Mouse (Mus musculus) kidney, embryonic 14.5 days (tissue): ENCODE results near the gene Fbxo46. TPM values are rescaled to one million over a fixed set of nuclear protein-coding genes. Genes with fewer than 3 reads are reported as not detected.
A peak's percentile ranks its signal among the peaks of the same experiment; 100 is the strongest.

Source experiments
- ATAC-seq: fragments of 200-750 bp; cut with Nextera tagmentation; 2 replicates; pipeline ENCODE4 v1.8.0; 2017; ENCODE audit warnings: moderate number of reproducible peaks, mild to moderate bottlenecking, moderate TSS enrichment, moderate library complexity; ENCODE audit not compliant: low FRiP score, low TSS enrichment
- H3K27ac ChIP-seq: fragments of 300-500 bp; sonication (generic); 2 replicates; pipeline ENCODE4 v1.5.1; 2014; ENCODE audit warnings: low read depth, mild to moderate bottlenecking, low read length, moderate library complexity, mixed read lengths
- H3K27me3 ChIP-seq: fragments of 300-500 bp; sonication (generic); 2 replicates; pipeline ENCODE4 v1.6.1; 2014; ENCODE audit warnings: mild to moderate bottlenecking, low read length; ENCODE audit not compliant: control insufficient read depth, insufficient read depth
- H3K36me3 ChIP-seq: fragments of 300-500 bp; sonication (generic); 2 replicates; pipeline ENCODE4 v1.6.1; 2014; ENCODE audit warnings: low read length, mixed read lengths; ENCODE audit not compliant: control insufficient read depth, insufficient read depth
- H3K4me1 ChIP-seq: fragments of 300-500 bp; sonication (generic); 2 replicates; pipeline ENCODE4 v1.6.1; 2014; ENCODE audit warnings: low read length, mixed read lengths; ENCODE audit not compliant: control insufficient read depth, insufficient read depth
- H3K4me2 ChIP-seq: fragments of 300-500 bp; sonication (generic); replicated peaks from 2 replicates; pipeline ENCODE4 v1.6.1; 2014; ENCODE audit warnings: low read depth, mild to moderate bottlenecking, low read length
- H3K4me3 ChIP-seq: fragments of 300-500 bp; sonication (generic); 2 replicates; pipeline ENCODE4 v1.5.1; 2014; ENCODE audit warnings: mild to moderate bottlenecking, low read length
- H3K9ac ChIP-seq: fragments of 300-500 bp; sonication (generic); 2 replicates; pipeline ENCODE4 v1.6.1; 2014; ENCODE audit warnings: low read depth, mild to moderate bottlenecking, low read length, moderate library complexity
- H3K9me3 ChIP-seq: fragments of 300-500 bp; sonication (generic); 2 replicates; pipeline ENCODE4 v1.6.1; 2016; ENCODE audit warnings: low read length; ENCODE audit not compliant: control insufficient read depth
- WGBS: fragments of 180-500 bp; shearing (Covaris S2); extraction: QIAGEN DNeasy Blood & Tissue Kit; methylation state at CpG from one replicate; pipeline ENCODE4 v1.1.7; 2014; 5-methylcytosine and 5-hydroxymethylcytosine counted together
- polyA plus RNA-seq: library from polyadenylated mRNA; unstranded; fragments of >200 nt; fragmentation: Nextera tagmentation; extraction: Ambion mirVana; gene quantifications from 2 replicates; pipeline ENCODE4 v1.2.1, GENCODE M21; 2014

Gene Fbxo46
- polyA plus RNA-seq, 1 experiment from 2014 or later: 10.0 TPM

DNA sequence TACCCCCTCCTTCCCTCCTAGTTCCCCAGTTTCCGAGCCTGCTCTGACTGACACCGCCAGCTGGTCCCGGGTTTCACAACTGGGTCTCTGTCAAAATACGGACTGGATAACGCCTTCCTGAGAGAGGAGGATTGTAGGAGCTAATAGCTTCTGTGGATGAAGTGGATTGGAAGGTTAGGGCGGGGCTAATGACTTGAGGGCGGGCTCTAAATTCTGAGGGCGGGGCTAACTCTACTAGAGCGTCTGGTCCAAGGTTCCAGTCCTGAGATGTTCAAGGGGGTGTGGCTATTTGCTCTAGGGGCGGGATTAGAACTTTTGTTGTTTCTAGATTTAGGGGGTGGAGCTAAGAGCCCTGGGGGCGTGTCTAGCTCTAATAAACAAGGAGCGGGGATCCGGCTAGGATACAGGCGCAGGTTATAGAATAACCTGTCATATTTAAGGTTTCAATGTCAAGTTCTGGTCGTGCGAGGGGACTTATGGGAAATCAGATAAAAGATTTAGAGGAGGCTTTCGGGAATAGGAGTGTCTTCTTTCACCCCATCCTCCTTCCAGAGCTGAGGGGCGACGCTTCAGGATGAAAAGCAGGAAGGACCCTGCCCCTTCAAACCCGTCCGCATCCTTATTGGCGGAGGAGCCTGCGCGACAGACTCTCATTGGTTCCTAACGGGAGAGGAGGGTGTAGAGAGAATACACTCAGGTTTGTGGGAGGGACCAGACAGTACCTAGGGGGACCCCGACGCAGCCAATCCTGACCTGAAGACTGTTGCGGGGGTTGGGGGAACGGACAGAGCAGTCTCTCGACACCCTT is 56.3 kb downstream of the Fbxo46 start, which contains the start of gene Eml2:
Gene Eml2 (plus strand): TSS at position 714 of the 808 bp plus-strand sequence.
- ATAC-seq: peak; percentile 41
- 1% methylated on average over 30 of the region's 30 CpGs for WGBS
- H3K9me3 ChIP-seq: 0 out of 2 replicates have a peak, but pooled peaks cover 4% of the 10 kb centered on the region
- peaks cover 21% of the 10 kb centered on the region for H3K4me1 ChIP-seq
- H3K4me3 ChIP-seq: peak within 1 kb of the TSS; percentile 19
- H3K4me2 ChIP-seq: peak within 1 kb of the TSS; percentile 1; the same call in 1 of the 2 replicates
- no peak within 1 kb of the TSS for H3K27ac ChIP-seq
- H3K27me3 ChIP-seq: peaks cover 53% of the 10 kb centered on the region
- H3K9ac ChIP-seq: no peak within 1 kb of the TSS
- H3K36me3 ChIP-seq: no peaks in the 10 kb centered on the region

DNA sequence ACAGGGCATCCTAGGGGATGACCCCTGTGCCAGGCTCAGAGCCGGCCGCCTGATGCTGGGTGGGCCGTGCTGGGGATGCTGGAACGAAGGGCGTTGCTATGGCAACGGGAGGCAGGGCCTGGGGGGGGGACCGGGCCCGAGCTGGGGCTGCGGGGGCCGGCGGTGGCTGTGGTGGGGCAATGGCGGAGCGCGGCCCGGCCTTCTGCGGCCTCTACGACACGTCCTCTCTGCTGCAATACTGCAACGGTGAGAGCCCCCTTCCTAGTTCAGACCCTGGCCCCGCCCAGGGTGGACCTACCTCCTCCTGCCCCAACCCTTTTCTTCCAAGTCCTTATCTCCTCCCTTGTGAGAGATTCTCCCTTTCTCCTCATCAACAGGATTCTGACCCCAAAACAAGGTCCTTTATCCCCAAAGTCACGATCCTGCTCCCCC is 56.9 kb downstream of the Fbxo46 start:
- no peak for ATAC-seq
- Histone ChIP-seq H3K27ac (no peak overlapping the region), H3K4me2 (peak overlapping the region; percentile 1; the same call in 1 of the 2 replicates), H3K4me3 (peak overlapping the region; percentile 19; the same call in 1 of the 2 replicates), H3K27me3 (peaks cover 53% of the 10 kb centered on the region), H3K36me3 (no peaks in the 10 kb centered on the region), H3K9ac (no peak overlapping the region), H3K9me3 (0 out of 2 replicates have a peak, but pooled peaks cover 4% of the 10 kb centered on the region), H3K4me1 (peaks cover 22% of the 10 kb centered on the region)
- 5% methylated on average over 20 of the region's 21 CpGs for WGBS

DNA sequence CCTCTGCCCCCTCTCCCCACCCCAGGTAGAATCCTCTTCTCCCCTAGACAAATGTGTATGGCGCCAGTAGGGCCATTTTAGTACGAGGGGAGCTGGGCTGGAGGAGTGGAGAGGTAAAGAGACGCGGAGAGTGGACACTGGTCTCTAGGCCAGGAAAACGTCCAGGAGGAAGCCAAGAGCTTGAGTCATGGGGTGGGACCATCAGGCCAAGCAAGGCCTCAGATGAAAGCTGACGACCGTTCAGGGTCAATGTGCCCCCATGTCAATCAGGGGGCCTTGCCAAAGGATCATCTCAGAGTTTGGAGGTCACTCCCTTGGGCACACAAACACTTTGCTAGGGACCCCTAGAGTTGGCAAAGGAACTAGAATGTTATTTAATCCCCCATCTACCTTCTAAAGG is 57.6 kb downstream of the Fbxo46 start:
- peaks cover 22% of the 10 kb centered on the region for H3K4me1 ChIP-seq
- H3K9me3 ChIP-seq: 0 out of 2 replicates have a peak, but pooled peaks cover 4% of the 10 kb centered on the region
- H3K4me2 ChIP-seq: no peak overlapping the region
- H3K27ac ChIP-seq: no peak overlapping the region
- H3K27me3 ChIP-seq: peaks cover 53% of the 10 kb centered on the region
- 70% methylated on average over 7 of the region's 7 CpGs for WGBS
- H3K36me3 ChIP-seq: no peaks in the 10 kb centered on the region
- H3K9ac ChIP-seq: no peak overlapping the region
- ATAC-seq: no peak
- H3K4me3 ChIP-seq: no peak overlapping the region

DNA sequence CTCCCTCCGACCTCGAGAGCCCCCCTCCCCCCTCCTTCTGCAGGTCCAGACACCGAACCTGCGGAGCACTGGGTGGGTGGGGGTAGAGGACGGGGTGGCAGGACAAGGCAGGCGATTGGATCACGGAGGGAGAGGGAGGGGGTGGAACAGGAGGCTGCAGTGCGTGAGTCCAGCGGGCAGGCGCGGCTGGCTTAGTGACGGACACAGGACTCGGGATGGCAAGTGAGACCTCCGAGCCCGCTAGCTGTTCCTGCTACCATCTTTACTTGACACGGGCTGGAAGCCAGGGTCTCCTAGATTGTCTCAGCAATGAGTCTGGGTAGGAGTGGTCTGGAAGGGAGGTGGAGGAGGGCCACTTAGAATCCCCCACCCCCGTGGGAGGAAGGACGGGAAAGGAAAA is 58.4 kb downstream of the Fbxo46 start:
- Histone ChIP-seq H3K27ac (no peak overlapping the region), H3K27me3 (peaks cover 53% of the 10 kb centered on the region), H3K4me3 (no peak overlapping the region), H3K36me3 (no peaks in the 10 kb centered on the region), H3K4me1 (peaks cover 18% of the 10 kb centered on the region), H3K9me3 (0 out of 2 replicates have a peak, but pooled peaks cover 4% of the 10 kb centered on the region), H3K9ac (no peak overlapping the region), H3K4me2 (no peak overlapping the region)
- no peak for ATAC-seq
- WGBS: 11% methylated on average over 18 of the region's 18 CpGs

- Histone ChIP-seq H3K27ac (no peak overlapping the region), H3K9me3 (0 out of 2 replicates have a peak, but pooled peaks cover 4% of the 10 kb centered on the region), H3K4me1 (peaks cover 16% of the 10 kb centered on the region), H3K27me3 (peaks cover 53% of the 10 kb centered on the region), H3K4me2 (peak overlapping the region; percentile 38; the same call in 1 of the 2 replicates), H3K36me3 (no peaks in the 10 kb centered on the region; the same call in 1 of the 2 replicates), H3K9ac (no peak overlapping the region), H3K4me3 (peak overlapping the region; percentile 30; the same call in 1 of the 2 replicates)
- ATAC-seq: no peak
- 7% methylated on average over 27 of the region's 27 CpGs for WGBS
These were observed 58.9 kb downstream of the Fbxo46 start for GRCm38 (mm10) chr7:19178443-19179092.

- peak overlapping the region; percentile 38 for H3K4me2 ChIP-seq
- H3K36me3 ChIP-seq: no peaks in the 10 kb centered on the region; the same call in 1 of the 2 replicates
- H3K9me3 ChIP-seq: 0 out of 2 replicates have a peak, but pooled peaks cover 4% of the 10 kb centered on the region
- H3K4me3 ChIP-seq: peak overlapping the region; percentile 30
- H3K9ac ChIP-seq: no peak overlapping the region
- under 1% methylated on average over 31 of the region's 32 CpGs for WGBS
- H3K27ac ChIP-seq: no peak overlapping the region
- H3K4me1 ChIP-seq: peaks cover 16% of the 10 kb centered on the region
- ATAC-seq: no peak
- peaks cover 53% of the 10 kb centered on the region for H3K27me3 ChIP-seq
These were observed 59.5 kb downstream of the Fbxo46 start for GRCm38 (mm10) chr7:19179173-19179572.

DNA sequence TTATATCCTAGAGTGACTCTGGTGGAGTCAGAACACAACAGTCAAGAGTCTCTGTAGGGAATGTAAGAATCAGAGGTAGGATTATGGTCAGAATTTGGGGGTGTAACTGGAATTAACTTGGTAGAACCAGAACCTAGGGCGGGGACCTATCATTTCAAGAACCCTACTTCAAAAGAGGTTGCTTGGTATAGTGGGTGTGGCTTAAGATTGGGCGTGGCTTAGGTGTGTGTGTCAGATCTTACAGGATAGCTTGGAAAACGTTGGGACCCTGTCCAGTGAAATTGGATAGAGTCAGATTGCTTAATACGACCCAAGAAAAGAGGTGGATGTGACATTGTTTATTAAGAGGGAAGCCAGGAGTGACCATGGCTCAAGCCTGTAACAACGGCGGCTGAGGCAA is 60.3 kb downstream of the Fbxo46 start:
- Histone ChIP-seq H3K4me2 (no peak overlapping the region), H3K36me3 (no peaks in the 10 kb centered on the region; the same call in 1 of the 2 replicates), H3K9me3 (0 out of 2 replicates have a peak, but pooled peaks cover 4% of the 10 kb centered on the region), H3K9ac (no peak overlapping the region), H3K4me3 (no peak overlapping the region), H3K4me1 (peaks cover 19% of the 10 kb centered on the region), H3K27me3 (peaks cover 50% of the 10 kb centered on the region), H3K27ac (no peak overlapping the region)
- no peak for ATAC-seq
- WGBS: 39% methylated on average over 6 of the region's 6 CpGs

DNA sequence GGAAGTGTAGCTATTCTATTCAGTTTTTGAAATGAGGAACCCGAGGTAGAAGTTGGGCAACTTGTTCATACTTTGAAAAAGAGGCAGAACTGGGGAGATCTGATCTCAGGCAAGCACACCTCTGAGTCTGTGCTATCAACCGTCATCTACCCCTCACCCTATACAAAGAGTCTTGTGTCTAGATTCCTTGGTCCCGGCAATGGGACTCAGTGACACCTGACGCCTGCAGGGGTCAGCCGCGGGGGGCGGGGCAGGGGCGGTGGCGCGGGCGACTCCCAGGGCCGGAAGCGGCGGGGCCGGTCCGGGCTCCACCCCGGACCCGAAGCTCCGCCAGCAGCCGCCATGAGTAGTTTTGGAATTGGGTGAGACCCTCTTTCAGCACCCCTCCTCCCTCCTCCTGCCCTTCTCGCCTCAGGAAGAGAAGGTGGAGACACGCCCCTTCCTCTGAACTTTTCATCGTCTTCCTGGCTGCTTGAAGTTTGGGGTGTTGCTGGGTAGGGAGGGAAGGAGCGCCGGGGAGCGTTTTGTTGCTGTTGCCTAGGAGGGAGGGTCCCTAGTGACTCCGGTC is 61.3 kb downstream of the Fbxo46 start:
- H3K4me3 ChIP-seq: peak overlapping the region; percentile 63
- ATAC-seq: peak; percentile 36
- H3K9ac ChIP-seq: peak overlapping the region; percentile 63
- no peak overlapping the region; the same call in 1 of the 2 replicates for H3K27ac ChIP-seq
- peaks cover 42% of the 10 kb centered on the region for H3K27me3 ChIP-seq
- WGBS: 3% methylated on average over 25 of the region's 27 CpGs
- H3K36me3 ChIP-seq: no peaks in the 10 kb centered on the region; the same call in 1 of the 2 replicates
- H3K4me1 ChIP-seq: peaks cover 24% of the 10 kb centered on the region
- peak overlapping the region; percentile 70 for H3K4me2 ChIP-seq
- 0 out of 2 replicates have a peak, but pooled peaks cover 4% of the 10 kb centered on the region for H3K9me3 ChIP-seq
